Mouse (Mus musculus): ENCODE measurements at regions not wholly inside any gene's neighbourhood (a gene's known extent, or its start where the extent isn't known, plus 50 kb on each side); places are given as distances from the start of the nearest gene placed in this dataset.

DNA sequence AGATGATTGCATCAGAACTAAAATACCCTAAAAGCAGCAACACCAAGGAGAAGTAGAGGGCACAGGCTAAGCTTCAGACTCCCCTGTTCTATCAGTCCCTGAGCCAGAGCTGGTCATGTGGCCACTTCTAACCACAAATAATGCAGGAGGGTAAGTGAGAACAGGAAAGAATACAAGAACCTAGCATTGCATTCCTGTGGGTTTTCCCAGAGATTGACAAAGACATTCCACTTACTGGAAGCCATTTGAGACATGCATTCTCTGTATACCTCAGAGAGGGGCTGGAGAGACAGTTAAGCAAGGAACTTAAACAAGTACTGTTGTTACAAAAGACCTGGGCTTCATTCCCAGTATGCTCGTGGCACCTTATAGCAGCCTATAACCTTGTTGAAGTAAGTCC, 662.7 kb downstream of the Rab28 start:
- Histone ChIP-seq H3K36me3 (ENCODE audit: control insufficient read depth, insufficient read depth, low read length) (no peaks in the 10 kb centered on the region), H3K27me3 (ENCODE audit: control insufficient read depth, insufficient read depth, low read length) (no peaks in the 10 kb centered on the region), H3K27ac (ENCODE audit: insufficient read depth, low read length) (no peak overlapping the region), H3K4me1 (ENCODE audit: control insufficient read depth, insufficient read depth, insufficient read length) (no peaks in the 10 kb centered on the region), H3K4me3 (ENCODE audit: extremely low read depth, insufficient read depth, insufficient read length) (no peak overlapping the region)
- DNase-seq (ENCODE audit: low read depth in 1 of 2, low spot score in 2 of 2): no peak
- WGBS: 40% methylated on average over 1 of the region's 1 CpGs
- TF ChIP-seq CTCF (IDR thresholded peaks at IDR 0.05; ENCODE audit: extremely low read depth, insufficient read depth, insufficient read length, insufficient replicate concordance): no peak
- no peak for TF ChIP-seq POLR2A (IDR thresholded peaks at IDR 0.05; ENCODE audit: low read depth, low read length)

GRCm38 (mm10) chr5:41044465-41044864, 663.5 kb downstream of the Rab28 start:
- no peak for TF ChIP-seq CTCF (IDR thresholded peaks at IDR 0.05; ENCODE audit: extremely low read depth, insufficient read depth, insufficient read length, insufficient replicate concordance)
- TF ChIP-seq POLR2A (IDR thresholded peaks at IDR 0.05; ENCODE audit: low read depth, low read length): no peak
- no peaks in the 10 kb centered on the region for H3K4me1 ChIP-seq (ENCODE audit: control insufficient read depth, insufficient read depth, insufficient read length)
- no peak overlapping the region for H3K27ac ChIP-seq (ENCODE audit: insufficient read depth, low read length)
- no peak overlapping the region for H3K4me3 ChIP-seq (ENCODE audit: extremely low read depth, insufficient read depth, insufficient read length)
- no peaks in the 10 kb centered on the region for H3K27me3 ChIP-seq (ENCODE audit: control insufficient read depth, insufficient read depth, low read length)
- peak in 1 of 2 experiments; percentile 26 for DNase-seq (ENCODE audit: low read depth in 1 of 2, low spot score in 2 of 2)
- H3K36me3 ChIP-seq (ENCODE audit: control insufficient read depth, insufficient read depth, low read length): no peaks in the 10 kb centered on the region

DNA sequence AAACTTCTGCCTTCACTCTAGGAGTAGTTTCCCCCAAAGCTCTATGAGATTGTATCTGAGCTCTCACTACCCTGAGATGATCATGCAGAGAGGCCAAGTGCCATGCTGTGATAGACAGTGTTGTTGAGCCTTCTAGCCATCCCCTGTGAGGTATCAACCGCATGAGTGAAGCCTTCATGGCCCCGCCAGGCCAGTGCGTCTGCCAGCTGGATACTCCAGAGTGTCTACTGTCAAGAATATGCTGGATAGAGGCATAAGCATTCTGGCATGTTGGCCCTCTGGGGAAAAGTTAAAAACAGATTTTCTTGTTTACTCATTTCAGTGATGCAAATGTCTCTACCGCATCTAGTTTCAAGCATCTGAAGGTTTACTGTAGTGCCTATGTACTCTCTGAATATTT, 669.2 kb downstream of the Rab28 start:
- Histone ChIP-seq H3K36me3 (ENCODE audit: control insufficient read depth, insufficient read depth, low read length) (no peaks in the 10 kb centered on the region), H3K4me1 (ENCODE audit: control insufficient read depth, insufficient read depth, insufficient read length) (no peaks in the 10 kb centered on the region), H3K27me3 (ENCODE audit: control insufficient read depth, insufficient read depth, low read length) (no peaks in the 10 kb centered on the region), H3K4me3 (ENCODE audit: extremely low read depth, insufficient read depth, insufficient read length) (no peak overlapping the region), H3K27ac (ENCODE audit: insufficient read depth, low read length) (no peak overlapping the region)
- DNase-seq (ENCODE audit: low read depth in 1 of 2, low spot score in 2 of 2): no peak
- 90% methylated on average over 4 of the region's 4 CpGs for WGBS
- TF ChIP-seq POLR2A (IDR thresholded peaks at IDR 0.05; ENCODE audit: low read depth, low read length) (no peak), CTCF (IDR thresholded peaks at IDR 0.05; ENCODE audit: extremely low read depth, insufficient read depth, insufficient read length, insufficient replicate concordance) (no peak)

- no peak for DNase-seq (ENCODE audit: low read depth in 1 of 2, low spot score in 2 of 2)
- Histone ChIP-seq H3K4me3 (ENCODE audit: extremely low read depth, insufficient read depth, insufficient read length) (no peak overlapping the region), H3K36me3 (ENCODE audit: control insufficient read depth, insufficient read depth, low read length) (no peaks in the 10 kb centered on the region), H3K27ac (ENCODE audit: insufficient read depth, low read length) (no peak overlapping the region), H3K27me3 (ENCODE audit: control insufficient read depth, insufficient read depth, low read length) (no peaks in the 10 kb centered on the region), H3K4me1 (ENCODE audit: control insufficient read depth, insufficient read depth, insufficient read length) (no peaks in the 10 kb centered on the region)
- 67% methylated on average over 3 of the region's 3 CpGs for WGBS
- no peak for TF ChIP-seq POLR2A (IDR thresholded peaks at IDR 0.05; ENCODE audit: low read depth, low read length)
- TF ChIP-seq CTCF (IDR thresholded peaks at IDR 0.05; ENCODE audit: extremely low read depth, insufficient read depth, insufficient read length, insufficient replicate concordance): no peak
These were observed 701.3 kb downstream of the Rab28 start for GRCm38 (mm10) chr5:41006692-41007091.

DNA sequence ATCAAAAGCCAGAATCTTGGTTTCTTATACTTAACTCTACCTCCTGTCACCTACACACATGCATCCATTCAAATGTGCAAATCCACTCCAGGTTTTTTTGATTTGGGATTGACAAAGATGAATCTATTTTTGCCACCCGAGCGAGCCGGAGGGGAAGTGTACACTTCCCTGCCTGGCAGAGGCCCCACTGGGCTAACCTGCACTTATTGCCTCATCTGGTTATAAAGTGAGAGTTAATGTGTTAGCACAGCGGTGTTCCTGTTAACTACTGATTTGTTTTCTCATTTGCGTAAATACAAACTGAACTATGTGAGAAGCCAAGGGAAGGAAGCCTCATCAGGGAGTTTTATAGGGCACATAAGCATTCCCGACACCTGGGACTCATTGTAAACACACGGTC, 721.4 kb downstream of the Rab28 start:
- Histone ChIP-seq H3K27me3 (ENCODE audit: control insufficient read depth, insufficient read depth, low read length) (no peaks in the 10 kb centered on the region), H3K27ac (ENCODE audit: insufficient read depth, low read length) (no peak overlapping the region), H3K4me1 (ENCODE audit: control insufficient read depth, insufficient read depth, insufficient read length) (no peaks in the 10 kb centered on the region), H3K36me3 (ENCODE audit: control insufficient read depth, insufficient read depth, low read length) (no peaks in the 10 kb centered on the region), H3K4me3 (ENCODE audit: extremely low read depth, insufficient read depth, insufficient read length) (no peak overlapping the region)
- DNase-seq (ENCODE audit: low read depth in 1 of 2, low spot score in 2 of 2): no peak
- 73% methylated on average over 7 of the region's 7 CpGs for WGBS
- no peak for TF ChIP-seq POLR2A (IDR thresholded peaks at IDR 0.05; ENCODE audit: low read depth, low read length)
- TF ChIP-seq CTCF (IDR thresholded peaks at IDR 0.05; ENCODE audit: extremely low read depth, insufficient read depth, insufficient read length, insufficient replicate concordance): no peak

- Histone ChIP-seq H3K27me3 (ENCODE audit: control insufficient read depth, insufficient read depth, low read length) (no peaks in the 10 kb centered on the region), H3K4me3 (ENCODE audit: extremely low read depth, insufficient read depth, insufficient read length) (no peak overlapping the region), H3K4me1 (ENCODE audit: control insufficient read depth, insufficient read depth, insufficient read length) (no peaks in the 10 kb centered on the region), H3K27ac (ENCODE audit: insufficient read depth, low read length) (no peak overlapping the region), H3K36me3 (ENCODE audit: control insufficient read depth, insufficient read depth, low read length) (no peaks in the 10 kb centered on the region)
- WGBS: 90% methylated on average over 1 of the region's 1 CpGs
- no peak for DNase-seq (ENCODE audit: low read depth in 1 of 2, low spot score in 2 of 2)
- TF ChIP-seq CTCF (IDR thresholded peaks at IDR 0.05; ENCODE audit: extremely low read depth, insufficient read depth, insufficient read length, insufficient replicate concordance): no peak
- no peak for TF ChIP-seq POLR2A (IDR thresholded peaks at IDR 0.05; ENCODE audit: low read depth, low read length)
These were observed 733.1 kb downstream of the Rab28 start for GRCm38 (mm10) chr5:40974892-40975291.

GRCm38 (mm10) chr5:40952901-40953595, 754.9 kb downstream of the Rab28 start:
- no peak for DNase-seq (ENCODE audit: low read depth in 1 of 2, low spot score in 2 of 2)
- Histone ChIP-seq H3K27me3 (ENCODE audit: control insufficient read depth, insufficient read depth, low read length) (no peaks in the 10 kb centered on the region), H3K4me1 (ENCODE audit: control insufficient read depth, insufficient read depth, insufficient read length) (no peaks in the 10 kb centered on the region), H3K27ac (ENCODE audit: insufficient read depth, low read length) (no peak overlapping the region), H3K4me3 (ENCODE audit: extremely low read depth, insufficient read depth, insufficient read length) (no peak overlapping the region), H3K36me3 (ENCODE audit: control insufficient read depth, insufficient read depth, low read length) (no peaks in the 10 kb centered on the region)
- no peak for TF ChIP-seq CTCF (IDR thresholded peaks at IDR 0.05; ENCODE audit: extremely low read depth, insufficient read depth, insufficient read length, insufficient replicate concordance)
- TF ChIP-seq POLR2A (IDR thresholded peaks at IDR 0.05; ENCODE audit: low read depth, low read length): no peak
- 2% methylated on average over 4 of the region's 4 CpGs for WGBS
